Mouse (Mus musculus): ENCODE data around the gene Rpp25l. TPM values are rescaled to one million over a fixed set of nuclear protein-coding genes. Genes with fewer than 3 reads are reported as not detected.

The Rpp25l gene
- total RNA-seq, 1 experiment = 67.7 TPM

DNA sequence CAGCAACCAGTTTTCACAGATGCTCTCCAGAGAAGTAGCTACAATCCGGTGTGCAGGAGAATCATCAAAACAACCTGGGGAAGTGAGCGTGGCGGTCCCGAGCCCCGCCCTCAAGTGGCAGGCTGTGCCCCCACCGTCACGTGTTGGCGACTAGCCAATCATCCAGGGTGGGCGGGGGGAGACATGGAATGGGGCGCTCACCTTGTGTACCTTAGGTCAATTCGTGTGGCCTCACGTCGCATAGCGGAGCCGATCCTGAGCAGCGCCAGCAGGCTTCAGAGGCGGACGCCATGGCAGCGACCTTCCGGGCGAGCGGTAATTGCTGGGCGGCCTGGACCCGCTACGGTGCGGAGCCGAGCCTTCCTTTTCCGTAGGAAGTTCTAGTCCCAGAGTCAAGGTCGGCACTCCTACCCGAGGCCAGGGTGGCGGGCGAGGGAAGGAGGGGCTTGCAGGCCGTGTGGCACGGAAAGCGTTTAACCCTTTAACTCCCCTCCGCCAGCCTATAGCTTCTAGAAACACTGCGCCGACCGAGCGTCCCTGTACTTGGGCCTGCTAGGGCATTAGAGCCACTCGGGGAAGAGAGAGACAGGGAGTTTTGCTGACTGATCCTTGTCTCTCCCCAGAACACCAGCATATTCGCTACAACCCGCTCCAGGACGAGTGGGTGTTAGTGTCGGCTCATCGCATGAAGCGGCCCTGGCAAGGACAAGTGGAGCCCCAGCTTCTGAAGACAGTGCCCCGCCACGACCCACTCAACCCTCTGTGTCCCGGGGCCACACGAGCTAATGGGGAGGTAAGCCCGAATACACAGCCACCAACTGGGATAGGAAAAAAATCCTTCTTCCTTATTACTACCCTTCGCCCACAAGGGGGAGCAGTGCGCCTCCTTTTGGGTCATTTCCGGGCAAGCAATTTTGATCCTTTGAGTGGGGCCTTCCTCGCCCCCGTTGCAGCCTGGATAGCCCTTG lies 42.3 kb upstream of the Rpp25l start, which contains the start of gene Sigmar1:
Sigmar1 (minus strand) TSS at position 820 of the 968 bp plus-strand sequence.
- Histone ChIP-seq H3K36me3 (ENCODE audit: control insufficient read depth, insufficient read depth, low read length, poor library complexity, severe bottlenecking) (peaks cover 11% of the 10 kb centered on the region; the same call in 1 of the 2 replicates), H3K9ac (ENCODE audit: insufficient read depth, low read depth, low read length, poor library complexity, severe bottlenecking) (peak within 1 kb of the TSS; percentile 88), H3K4me1 (ENCODE audit: control insufficient read depth in 2 of 2, insufficient read depth in 2 of 2, low read length in 2 of 2, poor library complexity in 1 of 2) (peaks cover 2 to 12% of the 10 kb centered on the region in 2 experiments; a peak in 2 of 4 replicates), H3K27ac (ENCODE audit: insufficient read depth, low read depth, low read length, poor library complexity, severe bottlenecking) (peak within 1 kb of the TSS; percentile 69), H3K4me3 (ENCODE audit: insufficient read depth in 1 of 2, low read depth in 1 of 2, low read length in 2 of 2, poor library complexity in 1 of 2, severe bottlenecking in 1 of 2) (peak within 1 kb of the TSS; percentile 87 to 93), H3K9me3 (ENCODE audit: control insufficient read depth, insufficient read depth, low read depth, low read length) (no peaks in the 10 kb centered on the region)
- peak; percentile 94 for DNase-seq (ENCODE audit: low read depth, low spot score)
- in situ Hi-C loops (cut with MboI; ENCODE audit: low sequenced_read_pairs in 2 of 2, unreplicated experiment in 2 of 2) = no loop called here
- TF ChIP-seq HCFC1 (IDR thresholded peaks at IDR 0.05; ENCODE audit: borderline replicate concordance, insufficient read depth, low read length) (no peak), CHD2 (IDR thresholded peaks at IDR 0.05; ENCODE audit: low read depth, low read length) (0 out of 2 replicates have a peak, but pooled peaks have one; percentile 20), ZC3H11A (IDR thresholded peaks at IDR 0.05; ENCODE audit: borderline replicate concordance, low read depth, low read length) (peak; percentile 60; the same call in 1 of the 2 replicates), MAFK (IDR thresholded peaks at IDR 0.05; ENCODE audit: insufficient read depth, low read depth, low read length) (no peak), ZNF384 (IDR thresholded peaks at IDR 0.05; ENCODE audit: low read depth, low read length) (peak; percentile 67; the same call in 1 of the 2 replicates)

- in situ Hi-C loops (cut with MboI; ENCODE audit: low sequenced_read_pairs in 2 of 2, unreplicated experiment in 2 of 2) = no loop called here
- Histone ChIP-seq H3K9me3 (ENCODE audit: control insufficient read depth, insufficient read depth, low read depth, low read length) (no peaks in the 10 kb centered on the region), H3K4me1 (ENCODE audit: control insufficient read depth in 2 of 2, insufficient read depth in 2 of 2, low read length in 2 of 2, poor library complexity in 1 of 2) (peaks cover 2 to 10% of the 10 kb centered on the region in 2 experiments; a peak in 2 of 4 replicates), H3K9ac (ENCODE audit: insufficient read depth, low read depth, low read length, poor library complexity, severe bottlenecking) (peak within 1 kb of the TSS; percentile 88), H3K27ac (ENCODE audit: insufficient read depth, low read depth, low read length, poor library complexity, severe bottlenecking) (peak within 1 kb of the TSS; percentile 69), H3K36me3 (ENCODE audit: control insufficient read depth, insufficient read depth, low read length, poor library complexity, severe bottlenecking) (peaks cover 11% of the 10 kb centered on the region; the same call in 1 of the 2 replicates), H3K4me3 (ENCODE audit: insufficient read depth in 1 of 2, low read depth in 1 of 2, low read length in 2 of 2, poor library complexity in 1 of 2, severe bottlenecking in 1 of 2) (peak within 1 kb of the TSS; percentile 87 to 93)
- no peak for TF ChIP-seq ZNF384 (IDR thresholded peaks at IDR 0.05; ENCODE audit: low read depth, low read length)
- no peak for TF ChIP-seq HCFC1 (IDR thresholded peaks at IDR 0.05; ENCODE audit: borderline replicate concordance, insufficient read depth, low read length)
- no peak for TF ChIP-seq CHD2 (IDR thresholded peaks at IDR 0.05; ENCODE audit: low read depth, low read length)
- no peak for TF ChIP-seq MAFK (IDR thresholded peaks at IDR 0.05; ENCODE audit: insufficient read depth, low read depth, low read length)
- TF ChIP-seq ZC3H11A (IDR thresholded peaks at IDR 0.05; ENCODE audit: borderline replicate concordance, low read depth, low read length) = no peak
- DNase-seq (ENCODE audit: low read depth, low spot score) = peak; percentile 86
Observed at GRCm38 (mm10) chr4:41754797-41755337, 41.5 kb upstream of the Rpp25l start, which contains the start of gene Galt. Galt (plus strand) TSS chr4:41755228.

DNA sequence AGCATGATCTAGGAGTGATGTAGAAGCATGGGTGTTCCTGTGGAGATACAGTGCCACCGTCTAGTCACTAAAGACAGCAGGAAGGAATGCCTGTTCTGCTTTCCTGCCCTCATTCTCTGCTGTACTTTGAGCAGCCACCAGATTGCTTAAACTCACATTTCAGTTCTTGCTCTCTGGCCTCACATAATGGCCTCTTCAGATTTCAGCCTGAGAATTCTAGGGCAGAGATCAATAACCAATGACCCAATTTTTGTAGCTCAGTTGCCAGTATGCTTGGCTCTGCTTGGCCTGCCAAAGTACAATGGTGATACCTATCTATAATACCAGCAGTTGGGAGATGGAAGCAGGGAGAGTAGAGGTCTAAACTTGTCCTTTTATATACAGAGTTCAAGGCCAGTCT lies 31.7 kb upstream of the Rpp25l start:
- H3K9ac ChIP-seq (ENCODE audit: insufficient read depth, low read depth, low read length, poor library complexity, severe bottlenecking) = no peak overlapping the region
- TF ChIP-seq MAFK (IDR thresholded peaks at IDR 0.05; ENCODE audit: insufficient read depth, low read depth, low read length) (no peak), HCFC1 (IDR thresholded peaks at IDR 0.05; ENCODE audit: borderline replicate concordance, insufficient read depth, low read length) (no peak), CHD2 (IDR thresholded peaks at IDR 0.05; ENCODE audit: low read depth, low read length) (no peak), ZNF384 (IDR thresholded peaks at IDR 0.05; ENCODE audit: low read depth, low read length) (no peak), ZC3H11A (IDR thresholded peaks at IDR 0.05; ENCODE audit: borderline replicate concordance, low read depth, low read length) (no peak)
- H3K36me3 ChIP-seq (ENCODE audit: control insufficient read depth, insufficient read depth, low read length, poor library complexity, severe bottlenecking) = no peaks in the 10 kb centered on the region
- H3K4me1 ChIP-seq (ENCODE audit: control insufficient read depth in 2 of 2, insufficient read depth in 2 of 2, low read length in 2 of 2, poor library complexity in 1 of 2) = no peaks in the 10 kb centered on the region
- in situ Hi-C loops (cut with MboI; ENCODE audit: low sequenced_read_pairs in 2 of 2, unreplicated experiment in 2 of 2) = no loop called here
- no peaks in the 10 kb centered on the region for H3K9me3 ChIP-seq (ENCODE audit: control insufficient read depth, insufficient read depth, low read depth, low read length)
- no peak overlapping the region for H3K4me3 ChIP-seq (ENCODE audit: insufficient read depth in 1 of 2, low read depth in 1 of 2, low read length in 2 of 2, poor library complexity in 1 of 2, severe bottlenecking in 1 of 2)
- no peak for DNase-seq (ENCODE audit: low read depth, low spot score)
- H3K27ac ChIP-seq (ENCODE audit: insufficient read depth, low read depth, low read length, poor library complexity, severe bottlenecking) = no peak overlapping the region

GRCm38 (mm10) chr4:41744131-41744530 lies 30.8 kb upstream of the Rpp25l start:
- Histone ChIP-seq H3K4me3 (ENCODE audit: insufficient read depth in 1 of 2, low read depth in 1 of 2, low read length in 2 of 2, poor library complexity in 1 of 2, severe bottlenecking in 1 of 2) (no peak overlapping the region), H3K36me3 (ENCODE audit: control insufficient read depth, insufficient read depth, low read length, poor library complexity, severe bottlenecking) (peaks cover 3% of the 10 kb centered on the region), H3K27ac (ENCODE audit: insufficient read depth, low read depth, low read length, poor library complexity, severe bottlenecking) (no peak overlapping the region), H3K9me3 (ENCODE audit: control insufficient read depth, insufficient read depth, low read depth, low read length) (no peaks in the 10 kb centered on the region), H3K4me1 (ENCODE audit: control insufficient read depth in 2 of 2, insufficient read depth in 2 of 2, low read length in 2 of 2, poor library complexity in 1 of 2) (peaks cover 0 to 6% of the 10 kb centered on the region in 2 experiments; a peak in 2 of 4 replicates), H3K9ac (ENCODE audit: insufficient read depth, low read depth, low read length, poor library complexity, severe bottlenecking) (no peak overlapping the region)
- no peak for TF ChIP-seq HCFC1 (IDR thresholded peaks at IDR 0.05; ENCODE audit: borderline replicate concordance, insufficient read depth, low read length)
- TF ChIP-seq ZC3H11A (IDR thresholded peaks at IDR 0.05; ENCODE audit: borderline replicate concordance, low read depth, low read length) = no peak
- no peak for TF ChIP-seq MAFK (IDR thresholded peaks at IDR 0.05; ENCODE audit: insufficient read depth, low read depth, low read length)
- TF ChIP-seq ZNF384 (IDR thresholded peaks at IDR 0.05; ENCODE audit: low read depth, low read length) = no peak
- no peak for TF ChIP-seq CHD2 (IDR thresholded peaks at IDR 0.05; ENCODE audit: low read depth, low read length)
- in situ Hi-C loops (cut with MboI; ENCODE audit: low sequenced_read_pairs in 2 of 2, unreplicated experiment in 2 of 2) = no loop called here
- DNase-seq (ENCODE audit: low read depth, low spot score) = no peak

Measured in ES-E14 (cell line).